Mouse (Mus musculus): ENCODE results near the gene Ndrg4.

Ndrg4 gene

GRCm38 (mm10) chr8:95738596-95738995 lies 61.8 kb downstream of the Ndrg4 start:
- DNase-seq = no peak

GRCm38 (mm10) chr8:95741732-95742131 lies 65.0 kb downstream of the Ndrg4 start:
- no peak for DNase-seq

- DNase-seq = no peak
Measured at GRCm38 (mm10) chr8:95748028-95748427, 71.2 kb downstream of the Ndrg4 start.

GRCm38 (mm10) chr8:95751924-95752323 lies 75.1 kb downstream of the Ndrg4 start:
- no peak for DNase-seq

- no peak for DNase-seq
Measured at GRCm38 (mm10) chr8:95760323-95760722, 83.5 kb downstream of the Ndrg4 start.

GRCm38 (mm10) chr8:95764133-95764532 lies 87.4 kb downstream of the Ndrg4 start:
- no peak for DNase-seq

All from lung, postnatal 14 days (tissue).